Mouse (Mus musculus): Measurements from ENCODE around the gene Gipc2.
A peak's percentile ranks its signal among the peaks of the same experiment; 100 is the strongest.
"Not testable (repeated sequence)": the region's sequence is repeated elsewhere in the genome, so short reads cannot be mapped to it uniquely, and the experiment has no call there.

Gene Gipc2

GRCm38 (mm10) chr3:152155296-152155948, 10.6 kb downstream of the Gipc2 start:
- DNase-seq (ENCODE audit: low spot score), result peak; percentile 35

- DNase-seq (ENCODE audit: low spot score), result no peak
Measured at GRCm38 (mm10) chr3:152154095-152154494, 11.9 kb downstream of the Gipc2 start.

GRCm38 (mm10) chr3:152153152-152153551, 12.9 kb downstream of the Gipc2 start:
- DNase-seq (ENCODE audit: low spot score), result no peak

- DNase-seq (ENCODE audit: low spot score), result no peak
Measured at GRCm38 (mm10) chr3:152152483-152152804, 13.6 kb downstream of the Gipc2 start.

GRCm38 (mm10) chr3:152151725-152152482, 14.1 kb downstream of the Gipc2 start:
- DNase-seq (ENCODE audit: low spot score), result no peak

- no peak for DNase-seq (ENCODE audit: low spot score)
Measured at GRCm38 (mm10) chr3:152149863-152150262, 16.2 kb downstream of the Gipc2 start.

GRCm38 (mm10) chr3:152149449-152149848, 16.6 kb downstream of the Gipc2 start:
- peak; percentile 40 for DNase-seq (ENCODE audit: low spot score)

- peak; percentile 33 for DNase-seq (ENCODE audit: low spot score)
Measured at GRCm38 (mm10) chr3:152147085-152147831, 18.8 kb downstream of the Gipc2 start.

- no peak for DNase-seq (ENCODE audit: low spot score)
Measured at GRCm38 (mm10) chr3:152145186-152145585, 20.8 kb downstream of the Gipc2 start.

GRCm38 (mm10) chr3:152142989-152143695, 22.9 kb downstream of the Gipc2 start:
- no peak for DNase-seq (ENCODE audit: low spot score)

- no peak for DNase-seq (ENCODE audit: low spot score)
Measured at GRCm38 (mm10) chr3:152142146-152142545, 23.9 kb downstream of the Gipc2 start.

GRCm38 (mm10) chr3:152139308-152139707, 26.7 kb downstream of the Gipc2 start:
- DNase-seq (ENCODE audit: low spot score), result not testable (repeated sequence)

GRCm38 (mm10) chr3:152136106-152136505, 29.9 kb downstream of the Gipc2 start:
- DNase-seq (ENCODE audit: low spot score), result not testable (repeated sequence)

- no peak for DNase-seq (ENCODE audit: low spot score)
Measured at GRCm38 (mm10) chr3:152133621-152134020, 32.4 kb downstream of the Gipc2 start.

GRCm38 (mm10) chr3:152130963-152131362, 35.1 kb downstream of the Gipc2 start:
- DNase-seq (ENCODE audit: low spot score), result no peak

- not testable (repeated sequence) for DNase-seq (ENCODE audit: low spot score)
Measured at GRCm38 (mm10) chr3:152129426-152129825, 36.6 kb downstream of the Gipc2 start.

GRCm38 (mm10) chr3:152128631-152129030, 37.4 kb downstream of the Gipc2 start:
- no peak for DNase-seq (ENCODE audit: low spot score)

- no peak for DNase-seq (ENCODE audit: low spot score)
Measured at GRCm38 (mm10) chr3:152127144-152127543, 38.9 kb downstream of the Gipc2 start.

- peak; percentile 74 for DNase-seq (ENCODE audit: low spot score)
Measured at GRCm38 (mm10) chr3:152122720-152123119, 43.3 kb downstream of the Gipc2 start.

- DNase-seq (ENCODE audit: low spot score), result peak; percentile 74
Measured at GRCm38 (mm10) chr3:152122101-152122500, 43.9 kb downstream of the Gipc2 start.

GRCm38 (mm10) chr3:152121169-152122009, 44.6 kb downstream of the Gipc2 start:
- DNase-seq (ENCODE audit: low spot score), result no peak
